Mouse (Mus musculus): Measurements from ENCODE around the gene Mal. TPM values are rescaled to one million over a fixed set of nuclear protein-coding genes. Genes with fewer than 3 reads are reported as not detected.

Gene Mal
- polyA plus RNA-seq, 1 experiment = 0.55 TPM

DNA sequence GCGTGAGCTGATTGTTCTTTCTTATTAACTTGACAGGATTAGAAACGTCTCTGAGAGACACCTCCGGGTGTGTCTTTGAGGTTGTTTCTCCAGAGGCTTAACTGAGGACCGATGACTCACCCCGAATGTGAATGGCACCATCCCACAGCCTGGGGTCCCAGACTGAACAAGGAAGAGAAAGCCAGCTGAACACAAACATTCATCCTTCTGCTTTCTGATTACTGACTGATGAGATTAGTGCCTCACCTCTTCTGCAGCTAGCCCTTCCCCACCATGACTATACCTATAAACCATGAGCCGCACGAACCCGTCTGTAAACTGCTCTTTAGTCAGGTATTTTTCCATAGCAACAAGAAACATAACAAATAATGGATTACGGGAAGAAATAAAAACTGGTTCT is 17.5 kb downstream of the Mal start:
- Histone ChIP-seq H3K4me3 (replicated peaks; ENCODE audit: control insufficient read depth, low read depth, low read length) (no peak overlapping the region), H3K27ac (ENCODE audit: control insufficient read depth, insufficient read depth, low read depth, low read length, poor library complexity) (no peak overlapping the region), H3K4me1 (ENCODE audit: control insufficient read depth, insufficient read depth, low read length) (no peaks in the 10 kb centered on the region)
- TF ChIP-seq POLR2A (IDR thresholded peaks at IDR 0.05; ENCODE audit: borderline replicate concordance, control insufficient read depth, low read depth, low read length) (no peak), CTCF (IDR thresholded peaks at IDR 0.05; ENCODE audit: control insufficient read depth, insufficient read depth, low read length) (no peak)
- WGBS = 70% methylated on average over 9 of the region's 9 CpGs

DNA sequence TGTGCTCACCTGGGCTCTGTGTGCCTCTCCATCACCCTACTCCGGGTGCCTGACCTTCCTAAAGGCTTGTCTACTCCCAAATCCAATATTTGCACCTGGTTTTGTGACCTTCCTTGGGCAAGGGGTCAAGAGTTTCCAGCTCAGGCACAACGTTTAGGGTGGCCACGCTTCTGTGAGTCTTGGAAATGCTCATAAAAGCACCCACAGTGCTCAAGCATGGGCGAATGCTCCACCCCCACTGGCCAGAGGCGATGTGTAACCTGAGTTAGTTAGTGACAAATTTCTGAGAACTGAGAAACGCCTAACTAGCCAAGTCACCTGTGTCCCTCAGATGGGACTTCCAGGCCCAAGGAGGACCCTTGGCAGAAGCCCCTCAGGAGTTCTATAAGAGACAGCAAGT is 20.9 kb downstream of the Mal start:
- TF ChIP-seq CTCF (IDR thresholded peaks at IDR 0.05; ENCODE audit: control insufficient read depth, insufficient read depth, low read length) (no peak), POLR2A (IDR thresholded peaks at IDR 0.05; ENCODE audit: borderline replicate concordance, control insufficient read depth, low read depth, low read length) (no peak)
- WGBS = 66% methylated on average over 6 of the region's 6 CpGs
- Histone ChIP-seq H3K27ac (ENCODE audit: control insufficient read depth, insufficient read depth, low read depth, low read length, poor library complexity) (no peak overlapping the region), H3K4me3 (replicated peaks; ENCODE audit: control insufficient read depth, low read depth, low read length) (no peak overlapping the region), H3K4me1 (ENCODE audit: control insufficient read depth, insufficient read depth, low read length) (no peaks in the 10 kb centered on the region)

DNA sequence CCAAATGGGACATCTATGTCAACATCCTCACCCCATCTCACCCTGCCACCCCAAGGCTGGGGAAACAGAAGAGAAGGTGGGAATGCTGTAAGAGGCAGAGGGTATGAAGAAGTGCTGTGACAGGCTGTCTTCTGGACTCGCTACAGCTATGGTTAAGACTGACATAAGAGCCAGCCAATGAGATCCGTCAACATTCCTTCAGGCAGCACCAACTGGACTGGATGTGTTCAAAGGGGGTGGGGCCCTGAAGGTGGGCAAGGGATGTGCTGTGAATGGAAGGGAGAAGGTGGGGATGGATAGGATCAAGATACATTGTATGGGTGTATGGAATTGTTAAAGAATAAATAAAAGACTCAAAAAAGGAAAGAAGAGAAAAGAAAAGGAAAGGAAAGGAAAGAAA is 23.9 kb downstream of the Mal start:
- Histone ChIP-seq H3K4me3 (replicated peaks; ENCODE audit: control insufficient read depth, low read depth, low read length) (no peak overlapping the region), H3K27ac (ENCODE audit: control insufficient read depth, insufficient read depth, low read depth, low read length, poor library complexity) (no peak overlapping the region), H3K4me1 (ENCODE audit: control insufficient read depth, insufficient read depth, low read length) (no peaks in the 10 kb centered on the region)
- no peak for TF ChIP-seq CTCF (IDR thresholded peaks at IDR 0.05; ENCODE audit: control insufficient read depth, insufficient read depth, low read length)
- TF ChIP-seq POLR2A (IDR thresholded peaks at IDR 0.05; ENCODE audit: borderline replicate concordance, control insufficient read depth, low read depth, low read length) = no peak
- WGBS = 64% methylated on average over 2 of the region's 2 CpGs

DNA sequence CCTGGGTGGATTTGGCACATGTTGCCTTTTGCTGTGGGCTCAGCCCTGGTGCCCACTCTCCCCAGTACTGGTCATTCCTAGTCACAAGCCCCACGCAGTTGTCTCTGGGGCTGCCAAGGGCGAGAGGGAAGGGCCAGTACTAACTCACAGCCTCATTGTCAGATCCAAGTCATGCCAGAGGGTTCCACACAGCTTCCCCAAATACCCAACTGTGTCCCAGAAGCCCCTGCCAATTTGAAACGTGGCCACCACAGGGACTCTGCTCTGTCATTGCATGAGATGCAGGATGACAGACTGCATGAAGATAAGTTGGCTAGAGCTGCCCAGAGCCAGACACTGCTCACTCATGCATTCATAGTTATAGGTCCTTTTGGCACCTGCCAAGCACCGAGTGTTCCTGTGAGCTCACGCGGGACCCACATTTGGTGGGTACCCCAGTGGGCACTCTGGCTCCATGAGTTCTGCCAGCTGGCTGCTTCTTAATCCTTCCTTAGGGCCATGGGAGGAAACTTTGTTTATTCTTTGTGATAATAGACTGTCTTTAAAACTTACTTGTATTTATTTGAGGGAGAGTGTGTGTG is 28.4 kb downstream of the Mal start:
- Histone ChIP-seq H3K4me3 (replicated peaks; ENCODE audit: control insufficient read depth, low read depth, low read length) (no peak overlapping the region), H3K27ac (ENCODE audit: control insufficient read depth, insufficient read depth, low read depth, low read length, poor library complexity) (no peak overlapping the region), H3K4me1 (ENCODE audit: control insufficient read depth, insufficient read depth, low read length) (no peaks in the 10 kb centered on the region)
- no peak for TF ChIP-seq CTCF (IDR thresholded peaks at IDR 0.05; ENCODE audit: control insufficient read depth, insufficient read depth, low read length)
- TF ChIP-seq POLR2A (IDR thresholded peaks at IDR 0.05; ENCODE audit: borderline replicate concordance, control insufficient read depth, low read depth, low read length) = no peak
- WGBS = 72% methylated on average over 6 of the region's 6 CpGs

DNA sequence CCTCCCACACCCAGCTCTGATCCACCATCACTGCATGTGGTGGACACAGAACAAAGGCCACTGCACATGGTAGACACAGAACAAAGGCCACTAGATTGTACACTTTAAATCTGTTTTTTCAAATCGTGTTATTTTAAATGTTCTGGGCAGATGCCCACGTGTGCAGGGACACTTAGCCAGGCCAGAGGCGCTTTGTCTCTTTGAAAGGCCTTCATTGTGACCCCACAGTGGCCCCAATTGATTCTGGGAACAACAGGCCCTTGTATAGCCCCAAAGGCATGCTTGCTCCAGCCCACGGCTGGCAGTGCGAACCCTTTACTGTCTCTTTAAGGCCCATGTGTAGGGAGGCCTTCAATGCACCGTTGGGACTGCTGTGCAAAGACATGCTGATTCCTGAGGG is 29.1 kb downstream of the Mal start:
- 69% methylated on average over 6 of the region's 6 CpGs for WGBS
- H3K27ac ChIP-seq (ENCODE audit: control insufficient read depth, insufficient read depth, low read depth, low read length, poor library complexity) = no peak overlapping the region
- TF ChIP-seq POLR2A (IDR thresholded peaks at IDR 0.05; ENCODE audit: borderline replicate concordance, control insufficient read depth, low read depth, low read length) (no peak), CTCF (IDR thresholded peaks at IDR 0.05; ENCODE audit: control insufficient read depth, insufficient read depth, low read length) (no peak)
- no peak overlapping the region for H3K4me3 ChIP-seq (replicated peaks; ENCODE audit: control insufficient read depth, low read depth, low read length)
- no peaks in the 10 kb centered on the region for H3K4me1 ChIP-seq (ENCODE audit: control insufficient read depth, insufficient read depth, low read length)

DNA sequence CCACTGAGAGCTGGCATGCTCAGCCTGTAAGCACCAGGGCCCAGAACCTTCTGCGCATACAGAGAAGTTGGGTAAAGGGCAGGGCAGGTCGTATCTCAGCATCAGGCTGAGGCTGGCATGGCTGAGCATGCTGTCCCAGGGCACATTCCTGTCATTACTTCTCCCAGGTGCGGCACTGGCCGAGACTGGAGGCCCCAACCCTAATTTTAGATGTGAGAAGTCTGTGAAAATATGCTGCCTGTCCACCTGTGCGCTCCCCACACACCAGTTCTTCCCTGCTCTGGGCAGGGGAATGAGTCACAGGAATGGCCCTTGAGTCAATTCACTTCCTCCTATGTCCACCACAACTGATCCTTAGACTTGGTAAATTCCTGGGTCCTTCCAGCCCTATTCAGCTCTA is 30.8 kb downstream of the Mal start:
- H3K27ac ChIP-seq (ENCODE audit: control insufficient read depth, insufficient read depth, low read depth, low read length, poor library complexity) = no peak overlapping the region
- 69% methylated on average over 5 of the region's 5 CpGs for WGBS
- H3K4me3 ChIP-seq (replicated peaks; ENCODE audit: control insufficient read depth, low read depth, low read length) = no peak overlapping the region
- no peaks in the 10 kb centered on the region for H3K4me1 ChIP-seq (ENCODE audit: control insufficient read depth, insufficient read depth, low read length)
- no peak for TF ChIP-seq CTCF (IDR thresholded peaks at IDR 0.05; ENCODE audit: control insufficient read depth, insufficient read depth, low read length)
- TF ChIP-seq POLR2A (IDR thresholded peaks at IDR 0.05; ENCODE audit: borderline replicate concordance, control insufficient read depth, low read depth, low read length) = no peak

DNA sequence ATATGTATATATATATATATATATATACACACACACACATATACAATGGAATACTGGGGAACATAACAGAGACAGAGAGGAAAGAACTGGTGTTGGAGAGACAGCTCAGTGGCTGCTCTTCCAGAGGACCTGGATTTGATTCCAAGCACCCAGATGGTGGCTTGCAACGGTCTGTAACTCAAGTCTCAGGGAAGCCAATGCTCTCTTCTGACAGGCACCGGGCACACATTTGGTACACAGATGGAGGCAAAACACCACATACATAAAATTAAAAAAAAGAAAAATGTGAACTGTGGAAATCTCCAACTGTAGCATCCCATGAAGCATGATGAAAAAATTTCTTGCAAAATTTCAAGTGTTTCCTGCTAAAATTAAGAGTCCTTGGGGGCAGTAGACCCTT is 31.7 kb downstream of the Mal start:
- no peak overlapping the region for H3K27ac ChIP-seq (ENCODE audit: control insufficient read depth, insufficient read depth, low read depth, low read length, poor library complexity)
- H3K4me3 ChIP-seq (replicated peaks; ENCODE audit: control insufficient read depth, low read depth, low read length) = no peak overlapping the region
- no peaks in the 10 kb centered on the region for H3K4me1 ChIP-seq (ENCODE audit: control insufficient read depth, insufficient read depth, low read length)
- WGBS = 88% methylated on average over 2 of the region's 2 CpGs
- TF ChIP-seq CTCF (IDR thresholded peaks at IDR 0.05; ENCODE audit: control insufficient read depth, insufficient read depth, low read length) (no peak), POLR2A (IDR thresholded peaks at IDR 0.05; ENCODE audit: borderline replicate concordance, control insufficient read depth, low read depth, low read length) (no peak)

DNA sequence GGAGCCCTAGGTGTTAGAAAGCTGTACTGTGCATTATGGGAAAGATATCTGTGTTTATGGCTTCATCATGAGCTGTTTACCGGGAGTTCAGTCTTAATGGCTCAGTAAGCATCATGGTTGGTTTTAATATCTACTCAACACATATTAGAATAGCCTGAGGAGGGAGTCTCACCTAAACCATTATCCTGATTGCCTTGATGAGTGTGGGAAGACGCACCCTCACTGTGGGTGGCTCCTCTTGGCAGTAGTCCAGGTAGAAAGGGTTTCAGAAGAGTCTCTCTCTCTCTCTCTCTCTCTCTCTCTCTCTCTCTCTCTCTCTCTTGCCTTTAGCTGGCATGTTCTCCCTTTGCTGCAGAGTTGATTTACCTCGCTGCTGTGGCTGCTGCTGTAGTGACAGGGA is 34.4 kb downstream of the Mal start:
- no peak for TF ChIP-seq POLR2A (IDR thresholded peaks at IDR 0.05; ENCODE audit: borderline replicate concordance, control insufficient read depth, low read depth, low read length)
- TF ChIP-seq CTCF (IDR thresholded peaks at IDR 0.05; ENCODE audit: control insufficient read depth, insufficient read depth, low read length) = no peak
- no peak overlapping the region for H3K27ac ChIP-seq (ENCODE audit: control insufficient read depth, insufficient read depth, low read depth, low read length, poor library complexity)
- H3K4me3 ChIP-seq (replicated peaks; ENCODE audit: control insufficient read depth, low read depth, low read length) = no peak overlapping the region
- no peaks in the 10 kb centered on the region; the same call in 1 of the 2 replicates for H3K4me1 ChIP-seq (ENCODE audit: control insufficient read depth, insufficient read depth, low read length)
- WGBS = 48% methylated on average over 3 of the region's 3 CpGs

DNA sequence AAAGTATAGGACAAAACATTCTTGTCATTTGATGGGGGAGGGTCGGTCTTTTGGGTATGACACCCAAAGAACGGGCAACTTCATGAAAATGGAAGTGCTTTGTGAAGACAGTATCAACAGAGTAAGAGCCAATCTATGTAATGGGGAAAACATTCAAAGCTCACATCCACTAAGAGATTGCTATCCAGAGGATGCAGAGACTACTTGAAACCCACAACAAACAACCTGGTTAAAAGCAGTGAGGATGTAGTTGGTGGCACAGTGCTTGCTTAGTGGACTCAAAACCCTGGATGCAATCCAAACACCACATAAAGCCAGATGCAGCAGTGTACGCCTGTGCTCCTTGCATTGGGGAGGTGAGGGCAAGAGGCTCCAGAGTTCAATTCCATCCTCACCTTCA is 37.2 kb downstream of the Mal start:
- TF ChIP-seq CTCF (IDR thresholded peaks at IDR 0.05; ENCODE audit: control insufficient read depth, insufficient read depth, low read length) = no peak
- TF ChIP-seq POLR2A (IDR thresholded peaks at IDR 0.05; ENCODE audit: borderline replicate concordance, control insufficient read depth, low read depth, low read length) = no peak

More for the DNA sequence above, 37.2 kb downstream of the Mal start:
- H3K27ac ChIP-seq (ENCODE audit: control insufficient read depth, insufficient read depth, low read depth, low read length, poor library complexity) = no peak overlapping the region
- no peaks in the 10 kb centered on the region; the same call in 1 of the 2 replicates for H3K4me1 ChIP-seq (ENCODE audit: control insufficient read depth, insufficient read depth, low read length)
- 66% methylated on average over 3 of the region's 3 CpGs for WGBS
- H3K4me3 ChIP-seq (replicated peaks; ENCODE audit: control insufficient read depth, low read depth, low read length) = no peak overlapping the region

Data from bone marrow, adult 2 months (tissue).